Mouse (Mus musculus): Measurements from ENCODE around the gene Trim6. TPM values are rescaled to one million over a fixed set of nuclear protein-coding genes. Genes with fewer than 3 reads are reported as not detected.
"Not testable (repeated sequence)": the region's sequence is repeated elsewhere in the genome, so short reads cannot be mapped to it uniquely, and the experiment has no call there.

Trim6 gene
- polyA plus RNA-seq, 1 experiment from 2014 or later, result 0.44 TPM

GRCm38 (mm10) chr7:104231203-104231602 is 12.6 kb downstream of the Trim6 start:
- peak; percentile 83 for TF ChIP-seq CTCF (IDR thresholded peaks at IDR 0.05; ENCODE audit: low read depth)
- no peaks in the 10 kb centered on the region for H3K9me3 ChIP-seq (ENCODE audit: control insufficient read depth)
- WGBS, result 39% methylated on average over 2 of the region's 2 CpGs

GRCm38 (mm10) chr7:104240857-104241256 is 22.3 kb downstream of the Trim6 start:
- ATAC-seq, result no peak
- H3K27ac ChIP-seq (ENCODE audit: low read depth, low read length), result no peak overlapping the region
- TF ChIP-seq CTCF (IDR thresholded peaks at IDR 0.05; ENCODE audit: low read depth), result no peak

More at GRCm38 (mm10) chr7:104231203-104231602, 12.6 kb downstream of the Trim6 start:
- H3K36me3 ChIP-seq (ENCODE audit: control insufficient read depth, insufficient read depth), result peaks cover 3% of the 10 kb centered on the region; the same call in 1 of the 2 replicates
- H3K27me3 ChIP-seq (replicated peaks; ENCODE audit: control insufficient read depth, insufficient read depth, low read length), result no peaks in the 10 kb centered on the region
- no peak overlapping the region for H3K9ac ChIP-seq (ENCODE audit: low read depth, low read length)
- no peak overlapping the region for H3K4me2 ChIP-seq (replicated peaks; ENCODE audit: low read depth)
- ATAC-seq, result no peak
- H3K4me1 ChIP-seq (replicated peaks; ENCODE audit: control insufficient read depth, insufficient read depth, low read length), result no peaks in the 10 kb centered on the region
- no peak overlapping the region for H3K27ac ChIP-seq (ENCODE audit: low read depth, low read length)
- H3K4me3 ChIP-seq (ENCODE audit: low read depth, low read length), result no peak overlapping the region

GRCm38 (mm10) chr7:104243616-104244015 is 25.0 kb downstream of the Trim6 start:
- Histone ChIP-seq H3K4me1 (replicated peaks; ENCODE audit: control insufficient read depth, insufficient read depth, low read length) (no peaks in the 10 kb centered on the region), H3K9me3 (ENCODE audit: control insufficient read depth) (no peaks in the 10 kb centered on the region), H3K27ac (ENCODE audit: low read depth, low read length) (no peak overlapping the region), H3K4me3 (ENCODE audit: low read depth, low read length) (no peak overlapping the region), H3K36me3 (ENCODE audit: control insufficient read depth, insufficient read depth) (no peaks in the 10 kb centered on the region), H3K27me3 (replicated peaks; ENCODE audit: control insufficient read depth, insufficient read depth, low read length) (no peaks in the 10 kb centered on the region), H3K9ac (ENCODE audit: low read depth, low read length) (no peak overlapping the region), H3K4me2 (replicated peaks; ENCODE audit: low read depth) (peak overlapping the region; percentile 79; the same call in 1 of the 2 replicates)
- TF ChIP-seq CTCF (IDR thresholded peaks at IDR 0.05; ENCODE audit: low read depth), result no peak
- WGBS, result 80% methylated on average over 1 of the region's 1 CpGs
- ATAC-seq, result no peak

More at GRCm38 (mm10) chr7:104240857-104241256, 22.3 kb downstream of the Trim6 start:
- Histone ChIP-seq H3K36me3 (ENCODE audit: control insufficient read depth, insufficient read depth) (no peaks in the 10 kb centered on the region), H3K9me3 (ENCODE audit: control insufficient read depth) (no peaks in the 10 kb centered on the region), H3K9ac (ENCODE audit: low read depth, low read length) (no peak overlapping the region), H3K27me3 (replicated peaks; ENCODE audit: control insufficient read depth, insufficient read depth, low read length) (no peaks in the 10 kb centered on the region), H3K4me3 (ENCODE audit: low read depth, low read length) (no peak overlapping the region), H3K4me2 (replicated peaks; ENCODE audit: low read depth) (no peak overlapping the region), H3K4me1 (replicated peaks; ENCODE audit: control insufficient read depth, insufficient read depth, low read length) (no peaks in the 10 kb centered on the region)

GRCm38 (mm10) chr7:104244287-104245181 is 25.9 kb downstream of the Trim6 start, which contains the start of gene Trim34a:
Gene Trim34a, plus strand, starts transcription at chr7:104244457.
- peak within 1 kb of the TSS; percentile 79 for H3K4me2 ChIP-seq (replicated peaks; ENCODE audit: low read depth)
- peak; percentile 97 for ATAC-seq
- H3K27me3 ChIP-seq (replicated peaks; ENCODE audit: control insufficient read depth, insufficient read depth, low read length), result no peaks in the 10 kb centered on the region
- peak; percentile 83 for TF ChIP-seq CTCF (IDR thresholded peaks at IDR 0.05; ENCODE audit: low read depth)
- peak within 1 kb of the TSS; percentile 64 for H3K4me3 ChIP-seq (ENCODE audit: low read depth, low read length)
- WGBS, result 4% methylated on average over 13 of the region's 13 CpGs
- peak within 1 kb of the TSS; percentile 87 for H3K9ac ChIP-seq (ENCODE audit: low read depth, low read length)
- H3K27ac ChIP-seq (ENCODE audit: low read depth, low read length), result peak within 1 kb of the TSS; percentile 68
- no peaks in the 10 kb centered on the region for H3K36me3 ChIP-seq (ENCODE audit: control insufficient read depth, insufficient read depth)
- H3K9me3 ChIP-seq (ENCODE audit: control insufficient read depth), result no peaks in the 10 kb centered on the region
- no peaks in the 10 kb centered on the region for H3K4me1 ChIP-seq (replicated peaks; ENCODE audit: control insufficient read depth, insufficient read depth, low read length)

GRCm38 (mm10) chr7:104260380-104260779 is 41.8 kb downstream of the Trim6 start:
- H3K4me1 ChIP-seq (replicated peaks; ENCODE audit: control insufficient read depth, insufficient read depth, low read length); H3K27ac ChIP-seq (ENCODE audit: low read depth, low read length); H3K36me3 ChIP-seq (ENCODE audit: control insufficient read depth, insufficient read depth); H3K9me3 ChIP-seq (ENCODE audit: control insufficient read depth); H3K9ac ChIP-seq (ENCODE audit: low read depth, low read length); H3K4me3 ChIP-seq (ENCODE audit: low read depth, low read length); H3K4me2 ChIP-seq (replicated peaks; ENCODE audit: low read depth); H3K27me3 ChIP-seq (replicated peaks; ENCODE audit: control insufficient read depth, insufficient read depth, low read length); ATAC-seq: not testable (repeated sequence)
- WGBS, result 92% methylated on average over 4 of the region's 4 CpGs

- H3K36me3 ChIP-seq (ENCODE audit: control insufficient read depth, insufficient read depth); H3K9me3 ChIP-seq (ENCODE audit: control insufficient read depth); H3K4me1 ChIP-seq (replicated peaks; ENCODE audit: control insufficient read depth, insufficient read depth, low read length); H3K27ac ChIP-seq (ENCODE audit: low read depth, low read length); H3K4me2 ChIP-seq (replicated peaks; ENCODE audit: low read depth); ATAC-seq; H3K4me3 ChIP-seq (ENCODE audit: low read depth, low read length); H3K9ac ChIP-seq (ENCODE audit: low read depth, low read length); H3K27me3 ChIP-seq (replicated peaks; ENCODE audit: control insufficient read depth, insufficient read depth, low read length): not testable (repeated sequence)
- 73% methylated on average over 3 of the region's 5 CpGs for WGBS
These were observed 46.7 kb downstream of the Trim6 start for GRCm38 (mm10) chr7:104265335-104265734.

- ATAC-seq, result peak; percentile 88
- H3K9me3 ChIP-seq (ENCODE audit: control insufficient read depth); H3K4me3 ChIP-seq (ENCODE audit: low read depth, low read length); H3K4me2 ChIP-seq (replicated peaks; ENCODE audit: low read depth); H3K36me3 ChIP-seq (ENCODE audit: control insufficient read depth, insufficient read depth); H3K27ac ChIP-seq (ENCODE audit: low read depth, low read length); H3K27me3 ChIP-seq (replicated peaks; ENCODE audit: control insufficient read depth, insufficient read depth, low read length); H3K9ac ChIP-seq (ENCODE audit: low read depth, low read length); H3K4me1 ChIP-seq (replicated peaks; ENCODE audit: control insufficient read depth, insufficient read depth, low read length): not testable (repeated sequence)
- WGBS, result 43% methylated on average over 3 of the region's 3 CpGs
These were observed 60.8 kb downstream of the Trim6 start for GRCm38 (mm10) chr7:104279361-104279760.
